Mouse (Mus musculus) C2C12 (cell line): ENCODE measurements around the gene Wwox. TPM values are rescaled to one million over a fixed set of nuclear protein-coding genes. Genes with fewer than 3 reads are reported as not detected.

Experiments
- H3K27me3 ChIP-seq: one replicate; pipeline ENCODE4 v1.6.1; 2011; ENCODE audit not compliant: control insufficient read depth, insufficient read depth, insufficient read length
- H3K36me3 ChIP-seq: one replicate; pipeline ENCODE4 v1.6.1; 2011; ENCODE audit not compliant: control insufficient read depth, insufficient read depth
- H3K4me3 ChIP-seq: one replicate; pipeline ENCODE4 v1.5.1; 2011; ENCODE audit warnings: mild to moderate bottlenecking, control low read depth; ENCODE audit not compliant: poor library complexity, insufficient read depth, severe bottlenecking
- H3K79me2 ChIP-seq: one replicate; pipeline ENCODE4 v1.6.1; 2011; ENCODE audit not compliant: control insufficient read depth, insufficient read depth
- H3K79me3 ChIP-seq: one replicate; pipeline ENCODE4 v1.6.1; 2011; ENCODE audit warnings: low read depth, control low read depth
- H3ac ChIP-seq: one replicate; pipeline ENCODE3; 2011; ENCODE audit warnings: low read depth; ENCODE audit not compliant: control insufficient read depth, insufficient read length
- CEBPB ChIP-seq: IDR thresholded peaks from one replicate; pipeline ENCODE4 v1.6.1; 2011; ENCODE audit warnings: low read depth, mild to moderate bottlenecking, control low read depth, moderate library complexity
- CTCF ChIP-seq: IDR thresholded peaks from one replicate; pipeline ENCODE4 v1.5.1; 2011; ENCODE audit not compliant: control insufficient read depth, insufficient read depth, insufficient read length
- FOSL1 ChIP-seq: IDR thresholded peaks from one replicate; pipeline ENCODE4 v1.8.0; 2011; ENCODE audit warnings: mild to moderate bottlenecking, low read length; ENCODE audit not compliant: poor library complexity, insufficient read depth, severe bottlenecking
- MAX ChIP-seq: IDR thresholded peaks from one replicate; pipeline ENCODE4 v1.6.1; 2011; ENCODE audit warnings: mild to moderate bottlenecking, control low read depth
- MYOD1 ChIP-seq: IDR thresholded peaks from one replicate; pipeline ENCODE4 v1.6.1; 2011; ENCODE audit warnings: low read depth; ENCODE audit not compliant: control insufficient read depth, insufficient read length
- MYOG ChIP-seq: IDR thresholded peaks from one replicate; pipeline ENCODE4 v1.6.1; 2011; ENCODE audit not compliant: control insufficient read depth, insufficient read length; ENCODE audit errors: extremely low read depth
- USF1 ChIP-seq: IDR thresholded peaks from one replicate; pipeline ENCODE4 v1.6.1; 2011; ENCODE audit warnings: low read depth, mild to moderate bottlenecking, control low read depth, moderate library complexity
- polyA plus RNA-seq: library from polyadenylated mRNA; unstranded; fragments of >200 nt; fragmentation: generic; extraction: Trizol; gene quantifications from one replicate; pipeline ENCODE4 v1.2.1, GENCODE M21; 2012; ENCODE audit warnings: missing spikeins

Gene Wwox
- polyA plus RNA-seq, 1 experiment = 3.7 TPM

- H3ac ChIP-seq = no peak overlapping the region
- H3K27me3 ChIP-seq = no peaks in the 10 kb centered on the region
- TF ChIP-seq MYOD1 (no peak), MYOG (no peak), CTCF (no peak), MAX (no peak), CEBPB (no peak), USF1 (no peak), FOSL1 (no peak)
- no peak overlapping the region for H3K4me3 ChIP-seq
- H3K36me3 ChIP-seq = no peaks in the 10 kb centered on the region
- no peaks in the 10 kb centered on the region for H3K79me2 ChIP-seq
- H3K79me3 ChIP-seq = no peaks in the 10 kb centered on the region
Observed at GRCm38 (mm10) chr8:114694566-114695198, 255.2 kb downstream of the Wwox start.

GRCm38 (mm10) chr8:114703517-114703916, 264.1 kb downstream of the Wwox start:
- Histone ChIP-seq H3K79me2 (no peaks in the 10 kb centered on the region), H3ac (no peak overlapping the region), H3K4me3 (no peak overlapping the region), H3K79me3 (no peaks in the 10 kb centered on the region), H3K27me3 (no peaks in the 10 kb centered on the region), H3K36me3 (no peaks in the 10 kb centered on the region)
- no peak for TF ChIP-seq CEBPB

GRCm38 (mm10) chr8:114707538-114708138, 268.2 kb downstream of the Wwox start:
- Histone ChIP-seq H3K36me3 (no peaks in the 10 kb centered on the region), H3K79me3 (no peaks in the 10 kb centered on the region), H3K4me3 (no peak overlapping the region), H3ac (no peak overlapping the region), H3K79me2 (no peaks in the 10 kb centered on the region), H3K27me3 (no peaks in the 10 kb centered on the region)
- TF ChIP-seq CTCF (no peak), FOSL1 (no peak), USF1 (no peak), MYOD1 (no peak), CEBPB (no peak), MAX (no peak), MYOG (no peak)

- no peaks in the 10 kb centered on the region for H3K36me3 ChIP-seq
- H3K4me3 ChIP-seq = no peak overlapping the region
- H3K79me2 ChIP-seq = no peaks in the 10 kb centered on the region
- no peak for TF ChIP-seq MAX
- TF ChIP-seq MYOG = no peak
- TF ChIP-seq FOSL1 = no peak
- TF ChIP-seq USF1 = no peak
- TF ChIP-seq CEBPB = no peak
- no peak for TF ChIP-seq CTCF
- no peak for TF ChIP-seq MYOD1
- no peaks in the 10 kb centered on the region for H3K27me3 ChIP-seq
- no peak overlapping the region for H3ac ChIP-seq
- H3K79me3 ChIP-seq = no peaks in the 10 kb centered on the region
Observed at GRCm38 (mm10) chr8:114715318-114716070, 276.0 kb downstream of the Wwox start.

GRCm38 (mm10) chr8:114716546-114717255, 277.2 kb downstream of the Wwox start:
- Histone ChIP-seq H3K36me3 (no peaks in the 10 kb centered on the region), H3K79me3 (no peaks in the 10 kb centered on the region), H3K79me2 (no peaks in the 10 kb centered on the region), H3ac (no peak overlapping the region), H3K27me3 (no peaks in the 10 kb centered on the region), H3K4me3 (no peak overlapping the region)
- no peak for TF ChIP-seq CEBPB
- no peak for TF ChIP-seq MYOD1
- no peak for TF ChIP-seq CTCF
- TF ChIP-seq MAX = no peak
- no peak for TF ChIP-seq MYOG

- H3K36me3 ChIP-seq = no peaks in the 10 kb centered on the region
- no peaks in the 10 kb centered on the region for H3K27me3 ChIP-seq
- H3ac ChIP-seq = no peak overlapping the region
- TF ChIP-seq FOSL1 = no peak
- H3K79me2 ChIP-seq = no peaks in the 10 kb centered on the region
- H3K4me3 ChIP-seq = no peak overlapping the region
- H3K79me3 ChIP-seq = no peaks in the 10 kb centered on the region
Observed at GRCm38 (mm10) chr8:114718821-114719220, 279.4 kb downstream of the Wwox start.
